Mouse (Mus musculus) E14TG2a.4 (cell line): Measurements from ENCODE around the gene Atp2a3.

Source experiments
- H3K27me3 ChIP-seq: 2 replicates; pipeline ENCODE4 v1.6.1; 2014; ENCODE audit warnings: low read length, control low read depth; ENCODE audit not compliant: insufficient read depth
- H3K36me3 ChIP-seq: 2 replicates; pipeline ENCODE4 v1.6.1; 2014; ENCODE audit warnings: low read length, control low read depth; ENCODE audit not compliant: insufficient read depth
- H3K4me1 ChIP-seq: replicated peaks from 2 replicates; pipeline ENCODE4 v1.6.1; 2014; ENCODE audit warnings: low read depth, low read length, control low read depth
- H3K4me3 ChIP-seq: replicated peaks from 2 replicates; pipeline ENCODE4 v1.5.1; 2014; ENCODE audit warnings: mild to moderate bottlenecking, low read length
- H3K9me3 ChIP-seq: 2 replicates; pipeline ENCODE4 v1.6.1; 2014; ENCODE audit warnings: low read length, control low read depth
- CTCF ChIP-seq: conservative IDR thresholded peaks from 2 replicates; pipeline ENCODE4 v1.5.1; 2014; ENCODE audit warnings: low read length
- NANOG ChIP-seq: IDR thresholded peaks from 2 replicates; pipeline ENCODE4 v1.6.1; 2014; ENCODE audit warnings: borderline replicate concordance, low read length, mixed read lengths
- POU5F1 ChIP-seq: IDR thresholded peaks from 2 replicates; pipeline ENCODE4 v1.6.1; 2014; ENCODE audit warnings: low read length, borderline replicate concordance

The Atp2a3 gene

GRCm38 (mm10) chr11:72987234-72987633 is 26.3 kb downstream of the Atp2a3 start:
- no peak for TF ChIP-seq NANOG
- H3K36me3 ChIP-seq = no peaks in the 10 kb centered on the region

GRCm38 (mm10) chr11:72987807-72988206 is 26.8 kb downstream of the Atp2a3 start:
- H3K9me3 ChIP-seq = no peaks in the 10 kb centered on the region
- TF ChIP-seq NANOG = no peak
- no peak for TF ChIP-seq CTCF
- no peak for TF ChIP-seq POU5F1
- no peak overlapping the region for H3K4me3 ChIP-seq
- peaks cover 23% of the 10 kb centered on the region for H3K4me1 ChIP-seq
- no peaks in the 10 kb centered on the region for H3K36me3 ChIP-seq
- 0 out of 2 replicates have a peak, but pooled peaks cover 4% of the 10 kb centered on the region for H3K27me3 ChIP-seq

More at GRCm38 (mm10) chr11:72987234-72987633, 26.3 kb downstream of the Atp2a3 start:
- Histone ChIP-seq H3K27me3 (0 out of 2 replicates have a peak, but pooled peaks cover 4% of the 10 kb centered on the region), H3K4me3 (no peak overlapping the region), H3K4me1 (peaks cover 22% of the 10 kb centered on the region), H3K9me3 (no peaks in the 10 kb centered on the region)

GRCm38 (mm10) chr11:72989044-72989443 is 28.1 kb downstream of the Atp2a3 start:
- no peaks in the 10 kb centered on the region for H3K36me3 ChIP-seq
- TF ChIP-seq NANOG (no peak), POU5F1 (no peak), CTCF (no peak)
- H3K9me3 ChIP-seq = no peaks in the 10 kb centered on the region
- H3K27me3 ChIP-seq = peaks cover 10% of the 10 kb centered on the region; the same call in 1 of the 2 replicates
- no peak overlapping the region for H3K4me3 ChIP-seq
- peaks cover 23% of the 10 kb centered on the region for H3K4me1 ChIP-seq

GRCm38 (mm10) chr11:72990688-72991087 is 29.7 kb downstream of the Atp2a3 start:
- TF ChIP-seq CTCF = no peak
- no peak for TF ChIP-seq POU5F1
- no peak for TF ChIP-seq NANOG
- H3K4me1 ChIP-seq = peaks cover 23% of the 10 kb centered on the region
- H3K27me3 ChIP-seq = peaks cover 10% of the 10 kb centered on the region; the same call in 1 of the 2 replicates
- H3K36me3 ChIP-seq = no peaks in the 10 kb centered on the region
- H3K9me3 ChIP-seq = no peaks in the 10 kb centered on the region
- H3K4me3 ChIP-seq = no peak overlapping the region

- H3K4me3 ChIP-seq = no peak overlapping the region
Measured at GRCm38 (mm10) chr11:72991961-72992360, 31.0 kb downstream of the Atp2a3 start.

GRCm38 (mm10) chr11:72996346-72996745 is 35.4 kb downstream of the Atp2a3 start:
- Histone ChIP-seq H3K4me3 (no peak overlapping the region), H3K36me3 (no peaks in the 10 kb centered on the region), H3K4me1 (peaks cover 35% of the 10 kb centered on the region), H3K9me3 (no peaks in the 10 kb centered on the region), H3K27me3 (peaks cover 6% of the 10 kb centered on the region; the same call in 1 of the 2 replicates)
- no peak for TF ChIP-seq POU5F1
- TF ChIP-seq CTCF = no peak
- no peak for TF ChIP-seq NANOG

More at GRCm38 (mm10) chr11:72991961-72992360, 31.0 kb downstream of the Atp2a3 start:
- Histone ChIP-seq H3K9me3 (no peaks in the 10 kb centered on the region), H3K36me3 (no peaks in the 10 kb centered on the region), H3K4me1 (peaks cover 14% of the 10 kb centered on the region), H3K27me3 (peaks cover 10% of the 10 kb centered on the region; the same call in 1 of the 2 replicates)
- TF ChIP-seq POU5F1 = no peak
- TF ChIP-seq NANOG = no peak
- no peak for TF ChIP-seq CTCF

GRCm38 (mm10) chr11:72996781-72997180 is 35.8 kb downstream of the Atp2a3 start:
- Histone ChIP-seq H3K27me3 (peaks cover 10% of the 10 kb centered on the region; the same call in 1 of the 2 replicates), H3K4me3 (no peak overlapping the region), H3K9me3 (no peaks in the 10 kb centered on the region), H3K4me1 (peaks cover 33% of the 10 kb centered on the region), H3K36me3 (no peaks in the 10 kb centered on the region)
- no peak for TF ChIP-seq NANOG

- Histone ChIP-seq H3K36me3 (no peaks in the 10 kb centered on the region), H3K4me3 (no peak overlapping the region), H3K4me1 (peaks cover 28% of the 10 kb centered on the region), H3K27me3 (peaks cover 10% of the 10 kb centered on the region; the same call in 1 of the 2 replicates), H3K9me3 (no peaks in the 10 kb centered on the region)
- no peak for TF ChIP-seq POU5F1
- no peak for TF ChIP-seq CTCF
- TF ChIP-seq NANOG = no peak
Measured at GRCm38 (mm10) chr11:72997529-72998326, 36.8 kb downstream of the Atp2a3 start.

GRCm38 (mm10) chr11:72998771-72999170 is 37.8 kb downstream of the Atp2a3 start, which contains the start of gene P2rx1:
P2rx1 (plus strand) TSS chr11:72999103.
- H3K9me3 ChIP-seq = no peaks in the 10 kb centered on the region
- no peak for TF ChIP-seq POU5F1
- no peak for TF ChIP-seq CTCF
- no peak for TF ChIP-seq NANOG
- H3K4me3 ChIP-seq = peak within 1 kb of the TSS; percentile 57
- peaks cover 28% of the 10 kb centered on the region for H3K4me1 ChIP-seq
- peaks cover 7% of the 10 kb centered on the region; the same call in 1 of the 2 replicates for H3K27me3 ChIP-seq
- H3K36me3 ChIP-seq = no peaks in the 10 kb centered on the region
